Mouse (Mus musculus) MEL-GATA-1-ER (cell line): Measurements from ENCODE around the gene Pias4.

ENCODE experiments used
- DNase-seq: peaks from one replicate; pipeline ENCODE4 v3.0.0-alpha.2; 2012; ENCODE audit warnings: low read depth; ENCODE audit errors: extremely low read depth

Gene Pias4

GRCm38 (mm10) chr10:81139529-81139846 is 28.2 kb downstream of the Pias4 start:
- no peak for DNase-seq

- no peak for DNase-seq
Measured at GRCm38 (mm10) chr10:81138821-81139528, 28.7 kb downstream of the Pias4 start.

GRCm38 (mm10) chr10:81138131-81138782 is 29.5 kb downstream of the Pias4 start:
- DNase-seq: no peak

- DNase-seq: peak; percentile 93
Measured at GRCm38 (mm10) chr10:81137252-81138130, 30.2 kb downstream of the Pias4 start.

- no peak for DNase-seq
Measured at GRCm38 (mm10) chr10:81136706-81137231, 31.0 kb downstream of the Pias4 start.

GRCm38 (mm10) chr10:81135831-81136705 is 31.7 kb downstream of the Pias4 start:
- DNase-seq: peak; percentile 63

- DNase-seq: no peak
Measured at GRCm38 (mm10) chr10:81134966-81135681, 32.6 kb downstream of the Pias4 start, which contains the start of gene Zbtb7a. Zbtb7a (plus strand) TSS chr10:81135220.

GRCm38 (mm10) chr10:81134181-81134587 is 33.5 kb downstream of the Pias4 start:
- peak; percentile 76 for DNase-seq

GRCm38 (mm10) chr10:81123500-81123899 is 44.2 kb downstream of the Pias4 start:
- no peak for DNase-seq

- no peak for DNase-seq
Measured at GRCm38 (mm10) chr10:81122889-81123288, 44.8 kb downstream of the Pias4 start.

GRCm38 (mm10) chr10:81120650-81121049 is 47.1 kb downstream of the Pias4 start:
- no peak for DNase-seq

GRCm38 (mm10) chr10:81119625-81120024 is 48.1 kb downstream of the Pias4 start:
- no peak for DNase-seq

GRCm38 (mm10) chr10:81112946-81113345 is 54.8 kb downstream of the Pias4 start:
- DNase-seq: no peak

GRCm38 (mm10) chr10:81106113-81106721 is 61.5 kb downstream of the Pias4 start:
- DNase-seq: peak; percentile 76

- DNase-seq: peak; percentile 79
Measured at GRCm38 (mm10) chr10:81105565-81106112, 62.1 kb downstream of the Pias4 start, which contains the start of gene Map2k2. Map2k2 (plus strand) TSS chr10:81105915.
